Mouse (Mus musculus): Measurements from ENCODE around the gene Olfr368. TPM values are rescaled to one million over a fixed set of nuclear protein-coding genes. Genes with fewer than 3 reads are reported as not detected.

Olfr368 gene
- not detected in 2 replicates for polyA plus RNA-seq (2015; fragmentation: Nextera tagmentation; extraction: Ambion mirVana)

DNA sequence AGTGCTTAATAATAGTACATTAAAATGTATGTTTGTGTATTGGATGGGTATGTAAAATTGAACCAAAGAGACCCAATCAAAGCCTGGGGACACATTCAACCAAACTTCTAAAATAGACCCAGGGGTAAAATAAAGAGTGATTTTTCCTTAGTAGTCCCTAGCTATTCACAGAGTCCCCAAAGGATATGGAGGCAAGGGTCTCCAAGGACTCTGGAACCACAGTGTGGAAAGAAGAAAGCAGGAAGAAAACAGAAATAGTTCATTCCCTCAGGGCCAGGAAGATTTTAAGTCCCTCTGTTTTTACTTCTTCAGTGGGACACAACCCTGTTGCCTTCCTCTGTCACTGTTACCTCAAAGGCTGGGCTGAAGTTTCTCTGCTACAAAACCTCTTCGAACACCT is at the start of gene Olfr368:
Olfr368 (plus strand) TSS at position 301 of the 400 bp plus-strand sequence.
- H3K4me1 ChIP-seq (replicated peaks): no peaks in the 10 kb centered on the region
- no peaks in the 10 kb centered on the region for H3K27me3 ChIP-seq
- H3K27ac ChIP-seq (replicated peaks): no peak within 1 kb of the TSS
- no peak within 1 kb of the TSS for H3K9ac ChIP-seq
- no peak within 1 kb of the TSS for H3K4me3 ChIP-seq (replicated peaks)
- H3K36me3 ChIP-seq (replicated peaks): no peaks in the 10 kb centered on the region
- 43% methylated on average over 1 of the region's 1 CpGs for WGBS (ENCODE audit: insufficient replicate concordance)
- H3K4me2 ChIP-seq: no peak within 1 kb of the TSS
- no peak for ATAC-seq (ENCODE audit: insufficient read depth)
- no peaks in the 10 kb centered on the region for H3K9me3 ChIP-seq (replicated peaks)

GRCm38 (mm10) chr2:37333321-37333720 is 7.0 kb downstream of the Olfr368 start:
- no peak for ATAC-seq (ENCODE audit: insufficient read depth)
- WGBS (ENCODE audit: insufficient replicate concordance): 54% methylated on average over 2 of the region's 2 CpGs
- H3K27ac ChIP-seq (replicated peaks): no peak overlapping the region

DNA sequence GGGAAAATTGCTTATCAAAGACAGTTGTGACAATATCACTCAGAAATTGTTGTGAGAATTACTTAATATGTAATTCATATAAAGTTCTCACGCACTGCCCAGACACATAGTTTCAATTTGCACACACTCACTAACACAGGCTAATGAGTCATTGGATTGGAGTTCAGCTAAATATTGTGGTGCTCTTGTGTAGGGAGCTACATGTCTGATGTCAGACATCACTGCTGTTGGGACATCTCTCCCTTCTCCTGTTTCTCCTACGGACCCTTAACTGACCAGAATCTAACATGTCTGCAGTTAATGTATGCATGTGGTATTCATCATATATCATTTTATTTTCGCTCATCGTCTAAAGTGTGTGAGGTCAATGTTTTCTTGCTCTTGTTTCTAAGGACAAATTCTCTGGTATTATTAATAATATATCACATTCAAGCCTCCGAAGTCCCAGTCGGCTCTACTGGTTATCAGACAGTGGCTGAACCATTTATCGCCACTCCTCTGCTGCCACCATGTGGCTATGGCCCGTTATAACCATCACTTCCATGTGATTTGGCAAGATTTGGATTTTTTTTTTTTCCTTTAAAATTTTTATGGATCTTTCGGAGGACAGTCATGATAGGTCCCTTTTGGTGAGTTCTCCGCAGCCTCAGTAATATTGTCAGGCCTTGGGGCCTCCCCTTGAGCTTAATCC is 12.3 kb downstream of the Olfr368 start:
- H3K27ac ChIP-seq (replicated peaks): no peak overlapping the region
- H3K4me2 ChIP-seq: no peak overlapping the region
- no peaks in the 10 kb centered on the region for H3K4me1 ChIP-seq (replicated peaks)
- no peaks in the 10 kb centered on the region for H3K9me3 ChIP-seq (replicated peaks)
- H3K27me3 ChIP-seq: no peaks in the 10 kb centered on the region
- no peak for ATAC-seq (ENCODE audit: insufficient read depth)
- no peak overlapping the region for H3K9ac ChIP-seq
- H3K4me3 ChIP-seq (replicated peaks): no peak overlapping the region
- no peaks in the 10 kb centered on the region for H3K36me3 ChIP-seq (replicated peaks)
- WGBS (ENCODE audit: insufficient replicate concordance): 50% methylated on average over 10 of the region's 10 CpGs

More at GRCm38 (mm10) chr2:37333321-37333720, 7.0 kb downstream of the Olfr368 start:
- Histone ChIP-seq H3K27me3 (no peaks in the 10 kb centered on the region), H3K36me3 (replicated peaks) (no peaks in the 10 kb centered on the region), H3K9me3 (replicated peaks) (no peaks in the 10 kb centered on the region), H3K9ac (no peak overlapping the region), H3K4me1 (replicated peaks) (no peaks in the 10 kb centered on the region), H3K4me2 (no peak overlapping the region), H3K4me3 (replicated peaks) (no peak overlapping the region)

DNA sequence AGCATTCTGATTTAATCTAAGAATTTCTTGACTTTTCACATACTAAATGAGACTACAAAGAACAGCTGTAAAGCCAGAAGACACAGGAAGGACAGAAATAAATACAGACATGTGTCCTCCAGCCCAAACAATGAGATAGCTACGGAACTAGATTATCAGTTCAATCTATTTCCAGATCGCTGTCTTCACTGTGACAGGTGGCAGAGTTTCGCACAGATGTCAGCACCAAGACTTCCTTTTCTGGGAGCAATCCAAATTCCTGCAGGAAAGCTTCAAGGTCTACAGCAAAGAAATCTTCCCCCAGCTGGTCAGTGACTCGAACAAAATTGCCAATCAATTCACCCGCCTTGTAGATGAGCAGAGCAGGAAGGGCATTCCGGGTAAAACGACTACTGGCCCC is 25.4 kb downstream of the Olfr368 start:
- H3K9me3 ChIP-seq (replicated peaks): no peaks in the 10 kb centered on the region
- no peak overlapping the region for H3K4me3 ChIP-seq (replicated peaks)
- no peaks in the 10 kb centered on the region for H3K27me3 ChIP-seq
- 68% methylated on average over 7 of the region's 7 CpGs for WGBS (ENCODE audit: insufficient replicate concordance)
- H3K4me2 ChIP-seq: no peak overlapping the region
- no peak for ATAC-seq (ENCODE audit: insufficient read depth)
- peaks cover 49% of the 10 kb centered on the region for H3K36me3 ChIP-seq (replicated peaks)
- no peak overlapping the region for H3K9ac ChIP-seq
- no peak overlapping the region for H3K27ac ChIP-seq (replicated peaks)
- no peaks in the 10 kb centered on the region for H3K4me1 ChIP-seq (replicated peaks)

GRCm38 (mm10) chr2:37355571-37355970 is 29.3 kb downstream of the Olfr368 start:
- WGBS (ENCODE audit: insufficient replicate concordance): 84% methylated on average over 5 of the region's 5 CpGs

DNA sequence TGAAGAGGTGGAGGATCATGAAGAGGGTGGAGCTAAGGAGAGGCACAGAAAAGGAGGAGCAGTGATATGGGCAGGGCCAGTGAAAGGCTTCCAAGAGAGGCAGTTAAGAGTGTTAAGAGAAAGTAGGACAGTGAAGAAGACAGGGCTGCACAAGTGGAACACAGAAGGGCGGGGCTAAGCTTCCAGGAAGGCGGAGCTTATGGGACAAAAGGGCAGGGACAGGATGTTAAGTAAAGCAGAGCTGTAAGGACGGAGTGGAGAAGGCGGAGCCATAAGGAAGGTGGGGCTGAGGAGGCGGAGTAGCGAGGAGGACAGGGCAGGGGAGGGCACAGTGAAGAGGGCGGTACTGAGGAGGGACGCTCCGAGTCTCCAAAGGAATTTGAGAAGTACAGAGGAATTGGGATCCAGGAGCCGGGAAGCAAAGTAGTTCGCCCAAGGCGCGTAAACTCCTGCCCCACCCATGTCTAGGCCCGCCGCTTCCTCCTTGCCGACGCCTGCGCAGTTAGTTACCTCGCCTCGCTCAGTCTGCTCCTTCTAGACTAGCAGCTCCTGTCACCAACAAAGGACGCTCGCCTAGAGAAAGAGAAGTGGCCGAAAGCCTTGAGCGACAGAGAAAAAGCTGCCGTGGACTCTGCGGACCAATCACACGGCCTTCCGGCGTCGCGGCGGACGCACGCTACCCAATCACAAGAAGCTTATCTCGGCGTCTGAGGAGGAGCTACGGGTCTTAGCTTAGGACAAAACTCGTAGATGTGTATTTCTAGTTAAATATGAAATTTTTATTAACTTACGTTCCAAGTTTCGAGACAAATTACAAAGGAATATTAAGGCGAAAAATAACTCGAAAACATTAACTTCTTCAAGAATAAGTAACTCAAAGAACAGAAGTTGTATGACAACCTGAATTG is 32.6 kb downstream of the Olfr368 start, which contains the start of gene Pdcl:
Pdcl (minus strand) TSS at position 700 of the 908 bp plus-strand sequence.
- Histone ChIP-seq H3K4me2 (peak within 1 kb of the TSS; percentile 88), H3K4me1 (replicated peaks) (peaks cover 14% of the 10 kb centered on the region), H3K27ac (replicated peaks) (peak within 1 kb of the TSS; percentile 99), H3K9ac (peak within 1 kb of the TSS; percentile 72), H3K36me3 (replicated peaks) (peaks cover 25% of the 10 kb centered on the region), H3K4me3 (replicated peaks) (peak within 1 kb of the TSS; percentile 83), H3K27me3 (no peaks in the 10 kb centered on the region), H3K9me3 (replicated peaks) (no peaks in the 10 kb centered on the region)
- WGBS (ENCODE audit: insufficient replicate concordance): under 1% methylated on average over 42 of the region's 42 CpGs
- peak; percentile 100 for ATAC-seq (ENCODE audit: insufficient read depth)

More at GRCm38 (mm10) chr2:37355571-37355970, 29.3 kb downstream of the Olfr368 start:
- Histone ChIP-seq H3K4me3 (replicated peaks) (no peak overlapping the region), H3K27me3 (no peaks in the 10 kb centered on the region), H3K27ac (replicated peaks) (no peak overlapping the region), H3K36me3 (replicated peaks) (peaks cover 54% of the 10 kb centered on the region), H3K4me1 (replicated peaks) (peaks cover 14% of the 10 kb centered on the region), H3K9me3 (replicated peaks) (no peaks in the 10 kb centered on the region), H3K9ac (no peak overlapping the region), H3K4me2 (no peak overlapping the region)
- ATAC-seq (ENCODE audit: insufficient read depth): no peak

GRCm38 (mm10) chr2:37359908-37360307 is 33.6 kb downstream of the Olfr368 start:
- Histone ChIP-seq H3K9ac (no peak overlapping the region), H3K36me3 (replicated peaks) (peaks cover 15% of the 10 kb centered on the region), H3K27ac (replicated peaks) (no peak overlapping the region), H3K4me1 (replicated peaks) (peaks cover 14% of the 10 kb centered on the region), H3K4me3 (replicated peaks) (peak overlapping the region; percentile 83; the same call in 1 of the 2 replicates), H3K4me2 (peak overlapping the region; percentile 88), H3K9me3 (replicated peaks) (no peaks in the 10 kb centered on the region), H3K27me3 (no peaks in the 10 kb centered on the region)
- no peak for ATAC-seq (ENCODE audit: insufficient read depth)
- WGBS (ENCODE audit: insufficient replicate concordance): 86% methylated on average over 2 of the region's 2 CpGs

DNA sequence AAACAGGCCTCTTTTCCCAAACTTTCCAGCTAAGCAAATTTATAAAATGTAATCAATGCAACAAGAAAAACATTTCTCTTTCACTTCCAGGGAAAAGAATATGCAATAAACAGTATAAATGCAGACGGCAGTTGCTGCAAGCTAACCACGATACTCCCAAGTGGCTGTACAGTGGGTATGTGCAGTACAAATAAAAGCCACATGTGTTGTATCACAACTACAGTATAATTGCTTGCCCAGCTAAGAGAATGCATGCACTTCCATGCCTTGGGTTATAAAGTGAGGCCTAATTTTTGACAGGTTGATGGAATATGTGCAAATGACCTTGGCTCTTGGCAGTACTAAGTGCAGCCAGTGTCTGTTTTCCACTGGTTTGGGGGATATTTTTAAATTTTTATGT is 44.3 kb downstream of the Olfr368 start:
- Histone ChIP-seq H3K4me3 (replicated peaks) (no peak overlapping the region), H3K4me2 (no peak overlapping the region), H3K27me3 (no peaks in the 10 kb centered on the region), H3K36me3 (replicated peaks) (peaks cover 10% of the 10 kb centered on the region), H3K4me1 (replicated peaks) (no peaks in the 10 kb centered on the region), H3K27ac (replicated peaks) (no peak overlapping the region), H3K9me3 (replicated peaks) (no peaks in the 10 kb centered on the region), H3K9ac (no peak overlapping the region)
- 85% methylated on average over 2 of the region's 2 CpGs for WGBS (ENCODE audit: insufficient replicate concordance)
- no peak for ATAC-seq (ENCODE audit: insufficient read depth)

GRCm38 (mm10) chr2:37376018-37376417 is 49.7 kb downstream of the Olfr368 start:
- H3K4me3 ChIP-seq (replicated peaks): no peak overlapping the region
- WGBS (ENCODE audit: insufficient replicate concordance): 22% methylated on average over 1 of the region's 1 CpGs
- ATAC-seq (ENCODE audit: insufficient read depth): no peak
- H3K9me3 ChIP-seq (replicated peaks): no peaks in the 10 kb centered on the region
- H3K27me3 ChIP-seq: no peaks in the 10 kb centered on the region
- no peak overlapping the region for H3K4me2 ChIP-seq
- H3K4me1 ChIP-seq (replicated peaks): peaks cover 6% of the 10 kb centered on the region; the same call in 1 of the 2 replicates
- H3K36me3 ChIP-seq (replicated peaks): peaks cover 40% of the 10 kb centered on the region
- H3K9ac ChIP-seq: no peak overlapping the region
- no peak overlapping the region for H3K27ac ChIP-seq (replicated peaks)

DNA sequence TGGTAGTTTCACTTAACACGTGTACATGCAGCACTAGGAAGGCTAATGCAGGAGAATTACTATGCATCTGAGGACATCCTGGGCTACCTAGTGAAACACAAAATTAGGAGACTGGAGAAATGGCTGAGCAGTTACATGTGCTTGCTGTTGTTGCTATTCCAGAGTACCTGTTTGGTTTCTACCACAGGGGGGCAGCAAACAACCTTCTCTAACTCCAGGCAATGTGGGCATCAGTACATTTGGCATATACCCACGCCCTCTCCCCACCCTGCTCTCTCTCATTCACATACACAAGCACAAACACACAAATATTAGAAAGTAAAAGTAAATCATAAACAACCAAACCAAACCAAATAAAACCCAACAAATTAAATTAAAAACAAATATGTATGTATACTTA is 53.9 kb downstream of the Olfr368 start:
- H3K36me3 ChIP-seq (replicated peaks): peaks cover 55% of the 10 kb centered on the region
- 54% methylated on average over 2 of the region's 2 CpGs for WGBS (ENCODE audit: insufficient replicate concordance)
- no peaks in the 10 kb centered on the region for H3K27me3 ChIP-seq
- ATAC-seq (ENCODE audit: insufficient read depth): peak; percentile 37; the same call in 1 of the 2 replicates
- H3K4me1 ChIP-seq (replicated peaks): peaks cover 6% of the 10 kb centered on the region; the same call in 1 of the 2 replicates
- no peaks in the 10 kb centered on the region for H3K9me3 ChIP-seq (replicated peaks)
- no peak overlapping the region for H3K4me2 ChIP-seq
- H3K4me3 ChIP-seq (replicated peaks): no peak overlapping the region
- H3K27ac ChIP-seq (replicated peaks): no peak overlapping the region
- H3K9ac ChIP-seq: no peak overlapping the region
